Mouse (Mus musculus) cerebellum, adult 11 months (tissue): ENCODE data around the gene Abhd2.
A peak's percentile ranks its signal among the peaks of the same experiment; 100 is the strongest.

Experiments
- DNase-seq: peaks from one replicate; pipeline ENCODE4 v3.0.0; 2022

The Abhd2 gene

GRCm38 (mm10) chr7:79333419-79333818 is 60.4 kb downstream of the Abhd2 start:
- no peak for DNase-seq

GRCm38 (mm10) chr7:79336362-79336910 is 63.4 kb downstream of the Abhd2 start:
- no peak for DNase-seq

- DNase-seq: peak; percentile 30
Observed at GRCm38 (mm10) chr7:79345902-79346301, 72.9 kb downstream of the Abhd2 start.

GRCm38 (mm10) chr7:79346555-79347075 is 73.6 kb downstream of the Abhd2 start:
- DNase-seq: no peak

GRCm38 (mm10) chr7:79347108-79347813 is 74.3 kb downstream of the Abhd2 start:
- DNase-seq: no peak

GRCm38 (mm10) chr7:79348816-79349215 is 75.8 kb downstream of the Abhd2 start:
- DNase-seq: no peak

GRCm38 (mm10) chr7:79349738-79350386 is 76.9 kb downstream of the Abhd2 start:
- peak; percentile 71 for DNase-seq

GRCm38 (mm10) chr7:79358350-79359182 is 85.6 kb downstream of the Abhd2 start:
- DNase-seq: no peak

GRCm38 (mm10) chr7:79359183-79359435 is 86.1 kb downstream of the Abhd2 start:
- no peak for DNase-seq

- DNase-seq: no peak
Observed at GRCm38 (mm10) chr7:79360056-79360455, 87.1 kb downstream of the Abhd2 start.

GRCm38 (mm10) chr7:79362208-79362607 is 89.2 kb downstream of the Abhd2 start:
- DNase-seq: no peak

- DNase-seq: no peak
Observed at GRCm38 (mm10) chr7:79362830-79363229, 89.8 kb downstream of the Abhd2 start.

- peak; percentile 25 for DNase-seq
Observed at GRCm38 (mm10) chr7:79363370-79364043, 90.5 kb downstream of the Abhd2 start.

GRCm38 (mm10) chr7:79368664-79369063 is 95.7 kb downstream of the Abhd2 start:
- no peak for DNase-seq

GRCm38 (mm10) chr7:79369416-79369815 is 96.4 kb downstream of the Abhd2 start:
- no peak for DNase-seq

GRCm38 (mm10) chr7:79371321-79371879 is 98.4 kb downstream of the Abhd2 start:
- DNase-seq: peak; percentile 31

GRCm38 (mm10) chr7:79374017-79374416 is 101.0 kb downstream of the Abhd2 start:
- no peak for DNase-seq

- DNase-seq: no peak
Observed at GRCm38 (mm10) chr7:79375594-79375993, 102.6 kb downstream of the Abhd2 start.

GRCm38 (mm10) chr7:79376516-79377275 is 103.7 kb downstream of the Abhd2 start:
- no peak for DNase-seq

- DNase-seq: no peak
Observed at GRCm38 (mm10) chr7:79386422-79387133, 113.6 kb downstream of the Abhd2 start, which contains the start of gene Rlbp1. Rlbp1 (minus strand) TSS chr7:79387048.

- no peak for DNase-seq
Observed at GRCm38 (mm10) chr7:79387140-79387539, 114.1 kb downstream of the Abhd2 start.
